In genomic region chr12:117807637-117808036, GRCm38 (mm10) we compare ENCODE assay signal across 16 mouse cellular contexts. TPM values are rescaled to one million over a fixed set of nuclear protein-coding genes. Genes with fewer than 3 reads are reported as not detected.
DNase-seq lines count a peak whose midpoint lies in the region; ATAC-seq lines count a peak whose summit lies in the region.
"Had no signal": no experiment of that assay in that cellular context is flagged by ENCODE, and none has a peak within 500 bp of the region (broad histone marks: within the 10 kb centered on the region; RNA-seq: fewer than 3 reads in every experiment).

No protein-coding gene starts in this region.

- no peaks in the 10 kb centered on the region for H3K9me3 ChIP-seq in kidney, embryonic 15.5 days (replicated peaks)
- no peaks in the 10 kb centered on the region for H3K9me3 ChIP-seq in kidney, embryonic 16.5 days (ENCODE audit: low read length)
- H3K9me3 ChIP-seq in forebrain, embryonic 13.5 days (replicated peaks) = no peaks in the 10 kb centered on the region
- H3K9me3 ChIP-seq in limb, embryonic 12.5 days = no peaks in the 10 kb centered on the region
- H3K9me3 ChIP-seq in neural tube, embryonic 13.5 days = no peaks in the 10 kb centered on the region
- H3K9me3 ChIP-seq: liver, embryonic 13.5 days had no signal

- ATAC-seq in kidney, embryonic 15.5 days (replicated peaks; ENCODE audit: low FRiP score) = peak; percentile 53
- no peak for ATAC-seq in kidney, embryonic 16.5 days (ENCODE audit: low FRiP score, low TSS enrichment)
- ATAC-seq in forebrain, embryonic 13.5 days = no peak
- ATAC-seq in limb, embryonic 12.5 days (ENCODE audit: insufficient number of reproducible peaks, insufficient read depth, low FRiP score, low TSS enrichment, low read depth) = no peak
- no peak for ATAC-seq in neural tube, embryonic 13.5 days (ENCODE audit: low read depth)
- ATAC-seq: Patski had no signal

- H3K36me3 ChIP-seq in kidney, embryonic 15.5 days = no peaks in the 10 kb centered on the region
- no peaks in the 10 kb centered on the region for H3K36me3 ChIP-seq in kidney, embryonic 16.5 days (ENCODE audit: insufficient read depth, low read length)
- no peaks in the 10 kb centered on the region for H3K36me3 ChIP-seq in forebrain, embryonic 13.5 days (ENCODE audit: poor library complexity, severe bottlenecking)
- no peaks in the 10 kb centered on the region for H3K36me3 ChIP-seq in limb, embryonic 12.5 days
- no peaks in the 10 kb centered on the region for H3K36me3 ChIP-seq in neural tube, embryonic 13.5 days
- H3K36me3 ChIP-seq: liver, embryonic 13.5 days had no signal

- peaks cover 10% of the 10 kb centered on the region for H3K4me1 ChIP-seq in kidney, embryonic 15.5 days
- peaks cover 19% of the 10 kb centered on the region for H3K4me1 ChIP-seq in kidney, embryonic 16.5 days (ENCODE audit: insufficient read depth, low read length)
- peaks cover 52% of the 10 kb centered on the region for H3K4me1 ChIP-seq in forebrain, embryonic 13.5 days
- H3K4me1 ChIP-seq in limb, embryonic 12.5 days (replicated peaks) = peaks cover 41% of the 10 kb centered on the region
- peaks cover 54% of the 10 kb centered on the region for H3K4me1 ChIP-seq in neural tube, embryonic 13.5 days (replicated peaks)

- DNase-seq in right cerebral cortex, adult 18-20 months = no peak
- DNase-seq in testis, postnatal 10 days (ENCODE audit: low spot score) = no peak
- no peak for DNase-seq in layer of hippocampus, adult 11-12 months (ENCODE audit: low spot score)
- DNase-seq: adrenal gland, postnatal 25 days; cerebellum, postnatal 36 days; gastrocnemius, postnatal 14 days; kidney, postnatal 4 days; liver, embryonic 13.5 days; thymus, adult 2 months had no signal

- peaks cover 32% of the 10 kb centered on the region for H3K27me3 ChIP-seq in kidney, embryonic 15.5 days
- peaks cover 15% of the 10 kb centered on the region for H3K27me3 ChIP-seq in kidney, embryonic 16.5 days (ENCODE audit: insufficient read depth, low read length)
- peaks cover 40% of the 10 kb centered on the region for H3K27me3 ChIP-seq in forebrain, embryonic 13.5 days
- peaks cover 28% of the 10 kb centered on the region; the same call in 1 of the 2 replicates for H3K27me3 ChIP-seq in limb, embryonic 12.5 days
- H3K27me3 ChIP-seq in neural tube, embryonic 13.5 days = peaks cover 53% of the 10 kb centered on the region

- no peak overlapping the region for H3K4me3 ChIP-seq in kidney, embryonic 15.5 days (replicated peaks)
- H3K4me3 ChIP-seq in kidney, embryonic 16.5 days (ENCODE audit: low read length) = no peak overlapping the region
- H3K4me3 ChIP-seq in forebrain, embryonic 13.5 days = no peak overlapping the region
- peak overlapping the region; percentile 8 for H3K4me3 ChIP-seq in limb, embryonic 12.5 days (replicated peaks)
- no peak overlapping the region for H3K4me3 ChIP-seq in neural tube, embryonic 13.5 days
- H3K4me3 ChIP-seq: liver, embryonic 13.5 days; myocyte had no signal

- H3K4me2 ChIP-seq in kidney, embryonic 15.5 days = no peak overlapping the region
- H3K4me2 ChIP-seq in kidney, embryonic 16.5 days (replicated peaks; ENCODE audit: low read depth, low read length) = no peak overlapping the region
- H3K4me2 ChIP-seq in forebrain, embryonic 13.5 days = peak overlapping the region; percentile 53
- H3K4me2 ChIP-seq in limb, embryonic 12.5 days = peak overlapping the region; percentile 51
- H3K4me2 ChIP-seq in neural tube, embryonic 13.5 days = peak overlapping the region; percentile 51
- H3K4me2 ChIP-seq: liver, embryonic 13.5 days had no signal

- no peak overlapping the region for H3K9ac ChIP-seq in kidney, embryonic 15.5 days
- no peak overlapping the region for H3K9ac ChIP-seq in kidney, embryonic 16.5 days (replicated peaks; ENCODE audit: low read length)
- no peak overlapping the region for H3K9ac ChIP-seq in forebrain, embryonic 13.5 days
- H3K9ac ChIP-seq in limb, embryonic 12.5 days (replicated peaks) = no peak overlapping the region
- no peak overlapping the region for H3K9ac ChIP-seq in neural tube, embryonic 13.5 days
- H3K9ac ChIP-seq: liver, embryonic 13.5 days had no signal

- WGBS in kidney, embryonic 15.5 days = 33% methylated on average over 10 of the region's 12 CpGs
- WGBS in kidney, embryonic 16.5 days = 24% methylated on average over 8 of the region's 12 CpGs
- 36% methylated on average over 12 of the region's 12 CpGs for WGBS in forebrain, embryonic 13.5 days
- WGBS in limb, embryonic 12.5 days = 36% methylated on average over 10 of the region's 12 CpGs
- WGBS in neural tube, embryonic 13.5 days = 6% methylated on average over 8 of the region's 12 CpGs

- H3K27ac ChIP-seq in kidney, embryonic 15.5 days = no peak overlapping the region
- H3K27ac ChIP-seq in kidney, embryonic 16.5 days (ENCODE audit: low read length) = no peak overlapping the region
- no peak overlapping the region for H3K27ac ChIP-seq in forebrain, embryonic 13.5 days
- H3K27ac ChIP-seq in limb, embryonic 12.5 days = no peak overlapping the region
- no peak overlapping the region for H3K27ac ChIP-seq in neural tube, embryonic 13.5 days (replicated peaks)
- H3K27ac ChIP-seq: liver, embryonic 13.5 days had no signal

RNA-seq across cellular contexts. Expression of gene Cdca7l, which starts 3.5 kb away (rescaled TPM):
- polyA plus RNA-seq in kidney, embryonic 15.5 days (2015; fragmentation: Nextera tagmentation; extraction: Ambion mirVana) = 56.0 and 60.6 TPM in 2 replicates
- 53.2 and 58.0 TPM in 2 replicates for polyA plus RNA-seq in kidney, embryonic 16.5 days (2015; fragmentation: Nextera tagmentation; extraction: Ambion mirVana)
- polyA plus RNA-seq in forebrain, embryonic 13.5 days (2015; fragmentation: Nextera tagmentation; extraction: Ambion mirVana) = 20.4 and 27.0 TPM in 2 replicates
- 39.2 and 40.9 TPM in 2 replicates for polyA plus RNA-seq in limb, embryonic 12.5 days (2016; fragmentation: Nextera tagmentation; extraction: Ambion mirVana)
- 3.3 and 5.4 TPM in 2 replicates for polyA plus RNA-seq in neural tube, embryonic 13.5 days (2015; fragmentation: Nextera tagmentation; extraction: Ambion mirVana)

Comparison
In these comparisons a context has a peak if more than half of its experiments do, and no peak if none do; other contexts are left out.
1. H3K4me2 ChIP-seq: peak in forebrain, embryonic 13.5 days (single experiment), limb, embryonic 12.5 days (single experiment) and neural tube, embryonic 13.5 days (single experiment); none in kidney, embryonic 15.5 days (single experiment) and kidney, embryonic 16.5 days (single experiment).